Mouse (Mus musculus) midbrain, embryonic 11.5 days (tissue): ENCODE measurements around the gene Mgme1. TPM values are rescaled to one million over a fixed set of nuclear protein-coding genes. Genes with fewer than 3 reads are reported as not detected.

Experiments used
- ATAC-seq: fragments of 200-750 bp; cut with Nextera tagmentation; 2 replicates; pipeline ENCODE4 v1.8.0; 2017; ENCODE audit warnings: moderate TSS enrichment, moderate library complexity; ENCODE audit not compliant: low FRiP score
- DNase-seq: peaks from one replicate; pipeline ENCODE4 v3.0.0; 2015; ENCODE audit warnings: low spot score; ENCODE audit errors: missing footprints
- H3K27ac ChIP-seq: fragments of 300-500 bp; sonication (generic); 2 replicates; pipeline ENCODE4 v1.5.1; 2014; ENCODE audit warnings: low read depth, low read length
- H3K27me3 ChIP-seq: fragments of 300-500 bp; sonication (generic); 2 replicates; pipeline ENCODE4 v1.6.1; 2014; ENCODE audit warnings: mild to moderate bottlenecking, low read length, moderate library complexity, mixed read lengths; ENCODE audit not compliant: control insufficient read depth, insufficient read depth
- H3K36me3 ChIP-seq: fragments of 300-500 bp; sonication (generic); 2 replicates; pipeline ENCODE4 v1.6.1; 2014; ENCODE audit warnings: mild to moderate bottlenecking, low read length, moderate library complexity, mixed read lengths; ENCODE audit not compliant: control insufficient read depth, insufficient read depth
- H3K4me1 ChIP-seq: fragments of 300-500 bp; sonication (generic); 2 replicates; pipeline ENCODE4 v1.6.1; 2014; ENCODE audit warnings: low read length; ENCODE audit not compliant: control insufficient read depth, insufficient read depth
- H3K4me2 ChIP-seq: fragments of 300-500 bp; sonication (generic); 2 replicates; pipeline ENCODE4 v1.6.1; 2014; ENCODE audit warnings: mild to moderate bottlenecking, moderate library complexity
- H3K4me3 ChIP-seq: fragments of 300-500 bp; sonication (generic); 2 replicates; pipeline ENCODE4 v1.5.1; 2014; ENCODE audit warnings: low read depth, low read length
- H3K9ac ChIP-seq: fragments of 300-500 bp; sonication (generic); 2 replicates; pipeline ENCODE4 v1.6.1; 2014; ENCODE audit warnings: low read length
- H3K9me3 ChIP-seq: fragments of 300-500 bp; sonication (generic); 2 replicates; pipeline ENCODE4 v1.6.1; 2016; ENCODE audit warnings: low read length; ENCODE audit not compliant: control insufficient read depth
- WGBS: fragments of 180-500 bp; shearing (Covaris S2); extraction: QIAGEN DNeasy Blood & Tissue Kit; methylation state at CpG from one replicate; pipeline ENCODE4 v1.1.7; 2014; 5-methylcytosine and 5-hydroxymethylcytosine counted together
- polyA plus RNA-seq: library from polyadenylated mRNA; unstranded; fragments of >200 nt; fragmentation: Nextera tagmentation; extraction: Ambion mirVana; gene quantifications from 2 replicates; pipeline ENCODE4 v1.2.1, GENCODE M21; 2014

The Mgme1 gene
- polyA plus RNA-seq, 1 experiment from 2014 or later, result 17.4 TPM

DNA sequence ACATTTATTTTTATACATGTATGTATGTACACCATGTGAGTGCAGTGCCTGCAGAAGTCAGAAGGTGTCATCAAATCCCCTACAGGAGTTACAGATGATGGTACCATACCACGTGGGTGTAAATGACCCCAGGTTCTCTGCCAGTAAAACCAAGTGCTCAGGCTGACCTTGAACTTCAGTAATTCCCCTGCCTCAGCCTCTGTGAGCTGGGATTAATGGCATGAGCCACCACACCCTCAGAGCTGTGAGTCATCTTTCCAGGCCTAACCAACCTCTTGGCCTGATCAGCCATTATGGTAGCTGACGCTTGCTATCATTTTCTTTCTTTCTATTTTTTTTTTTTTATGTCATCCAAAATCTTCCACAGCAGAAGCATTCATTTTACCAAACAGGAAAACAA is 40.9 kb downstream of the Mgme1 start:
- Histone ChIP-seq H3K4me1 (peaks cover 6% of the 10 kb centered on the region), H3K4me2 (no peak overlapping the region), H3K9ac (no peak overlapping the region), H3K4me3 (no peak overlapping the region), H3K9me3 (no peaks in the 10 kb centered on the region), H3K27ac (no peak overlapping the region), H3K27me3 (no peaks in the 10 kb centered on the region), H3K36me3 (no peaks in the 10 kb centered on the region)
- ATAC-seq (no peak), DNase-seq (no peak)
- WGBS, result 88% methylated on average over 2 of the region's 2 CpGs

DNA sequence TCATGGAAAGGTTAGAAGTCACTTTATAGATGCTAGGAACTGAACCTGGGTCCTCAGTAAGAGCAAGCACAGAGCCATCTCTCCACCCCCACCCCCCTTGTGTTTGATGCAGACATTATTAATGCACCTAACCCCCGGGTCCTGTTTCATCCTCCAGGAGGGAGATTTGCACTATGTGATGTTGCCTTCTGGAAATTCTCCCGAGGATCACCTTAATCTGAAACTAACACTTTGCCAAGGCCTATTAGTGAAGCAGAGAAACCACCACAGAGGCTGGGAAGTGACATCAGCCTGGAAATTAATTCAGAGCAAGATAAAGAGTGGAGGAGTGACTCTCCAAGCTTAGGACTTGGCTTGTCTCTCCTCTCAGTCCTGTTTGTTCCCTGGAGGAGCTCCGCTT is 53.8 kb downstream of the Mgme1 start:
- 67% methylated on average over 3 of the region's 3 CpGs for WGBS
- ATAC-seq, result no peak
- Histone ChIP-seq H3K9me3 (no peaks in the 10 kb centered on the region), H3K27ac (no peak overlapping the region), H3K36me3 (no peaks in the 10 kb centered on the region), H3K4me3 (no peak overlapping the region), H3K9ac (no peak overlapping the region), H3K4me1 (no peaks in the 10 kb centered on the region), H3K4me2 (no peak overlapping the region), H3K27me3 (peaks cover 11% of the 10 kb centered on the region)
- DNase-seq, result no peak

DNA sequence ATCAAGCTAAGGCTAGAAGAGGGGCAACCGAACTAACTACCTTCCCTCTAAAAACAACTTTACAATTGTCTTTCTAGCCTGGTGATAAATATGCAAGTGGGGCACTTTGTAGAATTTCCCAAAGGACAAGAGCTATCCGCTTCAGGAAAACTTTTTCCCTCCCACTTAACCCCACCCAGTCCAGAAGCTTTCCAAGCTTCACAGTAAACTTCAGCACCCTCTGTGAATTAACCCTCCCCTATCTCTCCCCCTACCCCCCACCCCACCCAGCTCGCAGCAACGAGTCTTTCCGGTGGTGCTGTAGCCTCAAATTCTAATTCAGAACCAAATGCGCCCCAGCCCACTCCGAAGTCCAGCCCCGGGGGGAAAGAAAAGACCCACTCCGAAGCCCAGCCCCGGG is 59.0 kb downstream of the Mgme1 start:
- Histone ChIP-seq H3K9ac (no peak overlapping the region), H3K27me3 (peaks cover 63% of the 10 kb centered on the region), H3K9me3 (no peaks in the 10 kb centered on the region), H3K27ac (no peak overlapping the region), H3K4me2 (no peak overlapping the region), H3K36me3 (no peaks in the 10 kb centered on the region), H3K4me3 (no peak overlapping the region), H3K4me1 (peaks cover 20% of the 10 kb centered on the region)
- WGBS, result 3% methylated on average over 9 of the region's 10 CpGs
- DNase-seq (peak; percentile 85), ATAC-seq (no peak)

- peak overlapping the region; percentile 42; the same call in 1 of the 2 replicates for H3K4me3 ChIP-seq
- WGBS, result 2% methylated on average over 10 of the region's 10 CpGs
- peak; percentile 90 for DNase-seq
- no peaks in the 10 kb centered on the region for H3K36me3 ChIP-seq
- H3K9ac ChIP-seq, result no peak overlapping the region
- no peaks in the 10 kb centered on the region for H3K9me3 ChIP-seq
- H3K27ac ChIP-seq, result no peak overlapping the region
- peaks cover 65% of the 10 kb centered on the region for H3K27me3 ChIP-seq
- no peak overlapping the region for H3K4me2 ChIP-seq
- H3K4me1 ChIP-seq, result peaks cover 20% of the 10 kb centered on the region
- ATAC-seq, result peak; percentile 23; the same call in 1 of the 2 replicates
These were observed 59.5 kb downstream of the Mgme1 start for GRCm38 (mm10) chr2:144329937-144330336.

DNA sequence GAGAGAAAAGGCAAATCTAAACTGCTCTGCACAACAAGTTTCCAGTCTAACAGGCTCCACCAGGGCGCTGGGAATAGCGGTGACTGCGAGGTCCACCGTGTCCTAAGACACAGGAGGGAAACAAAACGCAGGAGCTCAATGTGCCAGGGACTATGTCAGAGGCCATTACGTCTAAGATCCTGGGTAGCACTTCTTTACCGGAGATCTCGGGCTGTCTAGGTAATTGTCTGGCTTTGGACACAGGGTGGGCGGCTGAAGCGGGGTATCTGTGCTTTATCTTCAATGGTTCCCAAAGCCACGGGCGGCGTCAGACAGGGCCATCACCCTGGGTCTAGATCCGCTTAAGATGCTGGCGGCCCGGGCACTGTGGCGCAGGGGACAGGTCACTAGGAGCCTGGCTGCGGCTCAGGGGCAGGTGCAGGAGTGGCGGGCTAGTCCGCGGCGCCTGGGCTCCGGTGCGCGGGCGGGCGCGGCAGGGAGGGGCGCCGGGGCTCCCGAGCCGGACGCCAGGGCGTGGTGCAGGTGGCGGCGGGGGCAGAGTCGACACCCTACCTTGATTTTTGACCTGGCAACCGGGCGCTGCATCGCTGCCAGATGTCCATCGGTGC is 60.0 kb downstream of the Mgme1 start:
- Histone ChIP-seq H3K27me3 (peaks cover 66% of the 10 kb centered on the region), H3K4me3 (peak overlapping the region; percentile 42), H3K4me1 (peaks cover 20% of the 10 kb centered on the region), H3K9me3 (no peaks in the 10 kb centered on the region), H3K9ac (peak overlapping the region; percentile 36; the same call in 1 of the 2 replicates), H3K4me2 (peak overlapping the region; percentile 75), H3K36me3 (no peaks in the 10 kb centered on the region), H3K27ac (no peak overlapping the region)
- DNase-seq (peak; percentile 95), ATAC-seq (peak; percentile 17)
- WGBS, result under 1% methylated on average over 41 of the region's 41 CpGs

Other genes with a start within 250 kb of the Mgme1 start
- gene Banf2, start 237.6 kb upstream of the Mgme1 start, polyA plus RNA-seq, result not detected in 2 replicates
- gene Snx5, start 243 bp downstream of the Mgme1 start, polyA plus RNA-seq, result 105 and 111 TPM in 2 replicates
- 0.29 TPM in 1 of 2 replicates, not detected in the other for gene Ovol2, start 61.5 kb downstream of the Mgme1 start, polyA plus RNA-seq
- gene Kat14, start 98.3 kb downstream of the Mgme1 start, polyA plus RNA-seq, result 31.1 and 36.8 TPM in 2 replicates
- gene Pet117, start 98.3 kb downstream of the Mgme1 start, polyA plus RNA-seq, result 1.4 TPM in 1 of 2 replicates, not detected in the other